24 mouse cellular contexts compared by ENCODE assay signal in genomic region chr5:34433786-34434185, GRCm38 (mm10).
DNase-seq lines count a peak whose midpoint lies in the region; ATAC-seq and TF ChIP-seq lines count a peak whose summit lies in the region.
"Had no signal": no experiment of that assay in that cellular context is flagged by ENCODE, and none has a peak within 500 bp of the region (broad histone marks: within the 10 kb centered on the region; RNA-seq: fewer than 3 reads in every experiment).

No protein-coding gene starts in this region.

- no peaks in the 10 kb centered on the region for H3K9me3 ChIP-seq in kidney, embryonic 14.5 days (ENCODE audit: control insufficient read depth, low read length)
- H3K9me3 ChIP-seq in intestine, postnatal 0 days (ENCODE audit: control insufficient read depth), result no peaks in the 10 kb centered on the region
- H3K9me3 ChIP-seq: embryonic facial prominence, embryonic 10.5 days; embryonic facial prominence, embryonic 13.5 days; forebrain, embryonic 12.5 days; forebrain, embryonic 15.5 days; heart, embryonic 10.5 days; heart, embryonic 13.5 days; hindbrain, embryonic 12.5 days had no signal

- no peak overlapping the region for H3K4me3 ChIP-seq in kidney, adult 2 months (ENCODE audit: insufficient read depth, low read depth, low read length)
- H3K4me3 ChIP-seq in kidney, embryonic 14.5 days (ENCODE audit: low read length), result no peak overlapping the region
- H3K4me3 ChIP-seq in intestine, postnatal 0 days (ENCODE audit: low read depth, low read length), result no peak overlapping the region
- H3K4me3 ChIP-seq: embryonic facial prominence, embryonic 10.5 days; embryonic facial prominence, embryonic 13.5 days; erythroblast, embryonic 14.5 days; forebrain, embryonic 12.5 days; forebrain, embryonic 15.5 days; heart, adult 2 months; heart, embryonic 10.5 days; heart, embryonic 13.5 days; hindbrain, embryonic 12.5 days had no signal

- peaks cover 14% of the 10 kb centered on the region for H3K36me3 ChIP-seq in kidney, adult 2 months (ENCODE audit: control insufficient read depth, insufficient read depth, low read length)
- H3K36me3 ChIP-seq in kidney, embryonic 14.5 days (ENCODE audit: control insufficient read depth, insufficient read depth, low read length), result peaks cover 81% of the 10 kb centered on the region
- H3K36me3 ChIP-seq in intestine, postnatal 0 days (ENCODE audit: control insufficient read depth, insufficient read depth), result peaks cover 58% of the 10 kb centered on the region

- no peaks in the 10 kb centered on the region for H3K4me1 ChIP-seq in kidney, adult 2 months (ENCODE audit: control insufficient read depth, insufficient read depth, low read length)
- no peaks in the 10 kb centered on the region for H3K4me1 ChIP-seq in kidney, embryonic 14.5 days (ENCODE audit: control insufficient read depth, insufficient read depth, low read length)
- no peaks in the 10 kb centered on the region for H3K4me1 ChIP-seq in intestine, postnatal 0 days (replicated peaks; ENCODE audit: control insufficient read depth, insufficient read depth, low read length)
- H3K4me1 ChIP-seq: embryonic facial prominence, embryonic 10.5 days; embryonic facial prominence, embryonic 13.5 days; forebrain, embryonic 12.5 days; forebrain, embryonic 15.5 days; heart, embryonic 10.5 days; hindbrain, embryonic 12.5 days had no signal

- H3K27me3 ChIP-seq in kidney, adult 2 months (replicated peaks; ENCODE audit: control insufficient read depth, insufficient read depth, low read length), result no peaks in the 10 kb centered on the region
- no peaks in the 10 kb centered on the region for H3K27me3 ChIP-seq in kidney, embryonic 14.5 days (ENCODE audit: control insufficient read depth, insufficient read depth, low read length)
- H3K27me3 ChIP-seq in intestine, postnatal 0 days (replicated peaks; ENCODE audit: control insufficient read depth, insufficient read depth, low read length), result no peaks in the 10 kb centered on the region
- H3K27me3 ChIP-seq: embryonic facial prominence, embryonic 13.5 days; forebrain, embryonic 12.5 days; forebrain, embryonic 15.5 days; heart, embryonic 13.5 days; hindbrain, embryonic 12.5 days had no signal

- no peak overlapping the region for H3K9ac ChIP-seq in kidney, embryonic 14.5 days (ENCODE audit: low read depth, low read length)
- no peak overlapping the region for H3K9ac ChIP-seq in intestine, postnatal 0 days (ENCODE audit: low read depth, low read length)
- H3K9ac ChIP-seq: embryonic facial prominence, embryonic 13.5 days; forebrain, embryonic 12.5 days; forebrain, embryonic 15.5 days; heart, embryonic 13.5 days; hindbrain, embryonic 12.5 days had no signal

- no peak for ATAC-seq in kidney, embryonic 14.5 days (ENCODE audit: low FRiP score, low TSS enrichment)
- peak; percentile 47; the same call in 1 of the 2 replicates for ATAC-seq in intestine, postnatal 0 days
- ATAC-seq: activated CD4-positive, CD25-positive, alpha-beta regulatory T cell, adult 4 months; forebrain, embryonic 15.5 days had no signal

- H3K4me2 ChIP-seq in kidney, embryonic 14.5 days (replicated peaks; ENCODE audit: low read depth, low read length), result no peak overlapping the region
- H3K4me2 ChIP-seq in intestine, postnatal 0 days (replicated peaks; ENCODE audit: low read depth), result no peak overlapping the region
- H3K4me2 ChIP-seq: embryonic facial prominence, embryonic 13.5 days; forebrain, embryonic 12.5 days; forebrain, embryonic 15.5 days; heart, embryonic 13.5 days; hindbrain, embryonic 12.5 days had no signal

- WGBS in kidney, adult 2 months, result 54% methylated on average over 1 of the region's 1 CpGs
- WGBS in kidney, embryonic 14.5 days, result 83% methylated on average over 1 of the region's 1 CpGs
- 48% methylated on average over 1 of the region's 1 CpGs for WGBS in intestine, postnatal 0 days

- H3K27ac ChIP-seq in kidney, adult 2 months (ENCODE audit: insufficient read depth, low read depth, low read length), result no peak overlapping the region
- no peak overlapping the region for H3K27ac ChIP-seq in kidney, embryonic 14.5 days (ENCODE audit: low read depth, low read length)
- no peak overlapping the region for H3K27ac ChIP-seq in intestine, postnatal 0 days (ENCODE audit: low read depth, low read length)
- H3K27ac ChIP-seq: embryonic facial prominence, embryonic 10.5 days; embryonic facial prominence, embryonic 13.5 days; forebrain, embryonic 12.5 days; forebrain, embryonic 15.5 days; heart, adult 2 months; heart, embryonic 10.5 days; heart, embryonic 13.5 days; hindbrain, embryonic 12.5 days had no signal

- intact Hi-C loops in heart, postnatal 10 days (cut with DNase I), result loop anchor here (10.0 kb wide), 1 partner anchor 211 kb away; no protein-coding TSS in a partner anchor

- no peak for TF ChIP-seq POLR2A in kidney, adult 2 months (IDR thresholded peaks at IDR 0.05; ENCODE audit: low read depth, low read length)

- peak; percentile 34 for DNase-seq in heart, adult 11 months
- no peak for DNase-seq in heart, postnatal 10 days
- DNase-seq in kidney, adult 2 months, result peak; percentile 61
- DNase-seq in kidney, postnatal 14 days, result peak; percentile 13
- DNase-seq in kidney, postnatal 10 days, result no peak
- DNase-seq: adrenal gland, adult 8-10 months; adrenal gland, postnatal 25 days; cerebellum, adult 11-12 months; cerebellum, adult 8-10 months; cerebellum, postnatal 10 days; embryo, embryonic 11 days; gastrocnemius, postnatal 25 days; heart, adult 2 months had no signal

- no peak for TF ChIP-seq CTCF in kidney, adult 2 months (conservative IDR thresholded peaks at IDR 0.05; ENCODE audit: insufficient read depth, insufficient read length, low read depth, low read length)
- TF ChIP-seq CTCF in intestine, postnatal 0 days (IDR thresholded peaks at IDR 0.05; ENCODE audit: low read depth), result no peak

Comparison
In these comparisons a context has a peak if more than half of its experiments do, and no peak if none do; other contexts are left out.
1. DNase-seq: peak in heart, adult 11 months (single experiment), kidney, adult 2 months (single experiment) and kidney, postnatal 14 days (single experiment); none in heart, postnatal 10 days (0 of 2) and kidney, postnatal 10 days (single experiment).